Mouse (Mus musculus): Measurements from ENCODE around the gene Kcnh1. TPM values are rescaled to one million over a fixed set of nuclear protein-coding genes. Genes with fewer than 3 reads are reported as not detected.

Kcnh1 gene
- total RNA-seq, 2 experiments from 2014 or later = 0.11 TPM

DNA sequence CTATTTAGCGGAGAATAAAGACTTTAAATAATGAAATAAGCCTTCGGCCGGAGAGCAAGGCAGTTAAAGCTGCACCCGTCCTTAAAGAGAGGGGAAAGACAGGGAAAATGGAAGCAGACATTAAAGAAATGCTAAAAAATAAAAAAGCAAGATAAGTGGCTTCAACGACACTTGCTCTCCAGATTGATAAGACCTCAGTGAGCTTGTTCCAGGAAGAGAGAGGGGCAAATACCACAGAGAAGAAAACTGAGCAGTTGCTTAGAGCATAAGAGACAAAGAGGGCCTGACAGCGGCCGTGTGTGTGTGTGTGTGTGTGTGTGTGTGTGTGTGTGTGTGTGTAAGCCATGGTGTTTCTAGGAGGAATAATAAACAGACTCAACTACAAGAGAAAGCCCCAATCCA, 123.0 kb downstream of the Kcnh1 start:
- DNase-seq = no peak
- intact Hi-C loops (cut with DNase I) = no loop called here

DNA sequence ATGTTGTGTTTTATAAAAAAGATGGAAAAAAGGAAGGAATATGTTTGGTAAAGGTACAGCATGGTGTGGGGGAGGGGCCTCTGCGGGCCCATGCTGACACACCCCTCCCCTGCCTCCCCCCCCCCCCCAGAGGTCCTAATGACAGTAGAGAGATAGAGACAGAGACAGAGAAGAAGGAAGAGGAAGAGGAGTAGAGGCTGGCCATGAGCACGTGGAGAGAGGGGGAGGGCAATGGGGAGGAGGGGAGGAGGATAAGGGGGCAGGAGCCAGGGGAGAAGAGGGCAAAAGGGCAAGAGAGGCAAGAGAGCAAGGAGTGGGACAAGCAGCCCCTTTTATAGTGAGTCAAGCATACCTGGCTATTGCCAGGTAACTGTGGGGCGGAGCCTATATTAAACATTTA, 123.5 kb downstream of the Kcnh1 start:
- DNase-seq = no peak
- intact Hi-C loops (cut with DNase I) = no loop called here

DNA sequence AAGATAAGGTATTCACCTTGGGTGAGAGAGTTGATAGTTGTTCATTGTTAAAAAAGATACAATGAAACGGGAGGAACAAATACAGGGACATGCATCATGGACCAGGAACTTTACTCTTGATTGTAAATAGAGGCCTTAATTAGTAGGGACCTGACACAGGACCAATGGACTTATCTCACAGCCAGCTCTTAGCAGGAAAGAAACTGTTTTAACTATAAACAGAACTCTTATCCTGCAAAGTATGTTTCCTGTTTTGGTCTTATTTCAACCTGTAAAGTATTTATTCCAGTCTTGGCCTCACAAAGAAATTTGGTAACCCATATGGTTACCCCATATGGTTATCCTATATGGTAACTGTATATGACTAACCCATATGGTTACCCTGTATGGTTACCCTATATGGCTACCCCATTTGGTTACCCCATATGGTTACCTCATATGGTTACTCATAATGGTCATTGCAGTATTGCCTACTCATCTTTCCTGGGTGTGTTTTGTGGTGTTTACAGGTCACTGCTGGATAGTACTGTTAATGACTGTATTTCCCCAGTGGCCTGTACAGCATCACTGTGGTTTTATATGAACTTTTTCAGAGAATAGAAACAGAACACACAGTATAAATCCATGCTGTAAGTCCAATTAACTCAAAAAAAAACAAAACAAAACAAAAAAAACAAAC, 125.0 kb downstream of the Kcnh1 start:
- DNase-seq = no peak
- intact Hi-C loops (cut with DNase I) = no loop called here

DNA sequence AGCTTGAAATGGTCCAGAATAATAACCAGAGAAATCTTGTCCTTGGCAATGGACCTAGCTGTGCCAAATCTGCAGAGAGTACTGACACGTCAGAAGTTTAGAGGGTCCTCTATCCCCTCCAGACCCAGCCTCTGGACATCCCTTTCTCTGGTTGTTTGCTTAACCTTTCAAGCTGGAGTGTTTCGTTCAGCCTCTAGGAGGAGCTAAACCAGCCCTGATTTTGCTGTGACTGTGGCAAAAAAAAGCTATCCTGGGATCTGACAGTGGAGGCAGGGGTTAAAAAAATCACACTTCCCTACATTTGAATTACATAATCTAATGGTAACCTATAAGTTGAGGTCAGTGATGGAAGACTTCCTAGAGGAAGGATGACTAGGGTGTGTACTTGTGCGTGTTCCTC, 133.6 kb downstream of the Kcnh1 start:
- intact Hi-C loops (cut with DNase I) = no loop called here
- no peak for DNase-seq

DNA sequence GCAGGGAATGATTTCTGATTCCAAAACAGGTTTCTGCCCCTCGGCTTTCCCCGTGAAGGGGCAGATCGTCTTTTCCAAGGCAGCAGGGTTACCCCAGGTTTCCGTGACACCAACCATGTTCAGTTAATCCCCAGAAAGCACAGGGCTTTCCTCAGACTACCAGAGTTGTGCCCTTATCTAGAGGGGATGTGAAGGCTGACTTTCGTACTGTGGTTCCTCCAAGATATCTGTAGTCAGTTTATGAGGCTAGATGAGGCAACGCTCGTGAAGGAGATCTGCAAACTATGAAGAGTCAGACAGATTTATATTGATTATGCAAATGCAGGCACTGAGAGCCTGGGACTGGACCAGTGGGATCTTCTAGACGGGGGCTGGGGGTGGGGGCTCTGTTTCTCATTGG, 136.5 kb downstream of the Kcnh1 start:
- intact Hi-C loops (cut with DNase I) = no loop called here
- DNase-seq = no peak

DNA sequence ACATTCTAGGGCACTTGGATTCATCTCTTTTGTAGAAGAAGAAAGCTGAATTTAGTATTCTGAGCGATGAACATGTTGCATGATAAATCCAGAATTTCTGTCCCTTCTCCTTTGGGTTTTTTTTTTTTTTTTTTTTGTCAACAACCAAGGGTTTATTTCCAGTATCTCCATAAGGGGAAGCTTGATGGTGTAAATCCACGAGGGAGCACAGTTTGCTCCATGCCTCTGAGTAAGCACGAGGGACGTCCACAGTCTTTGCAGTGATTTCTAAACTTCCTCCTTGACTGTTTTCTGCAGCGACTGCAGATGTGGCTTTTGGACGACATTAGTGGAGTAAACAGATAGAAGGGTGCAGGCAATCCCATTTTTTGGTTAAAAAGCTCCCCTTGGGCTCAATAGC, 140.6 kb downstream of the Kcnh1 start:
- no peak for DNase-seq
- intact Hi-C loops (cut with DNase I) = no loop called here

DNA sequence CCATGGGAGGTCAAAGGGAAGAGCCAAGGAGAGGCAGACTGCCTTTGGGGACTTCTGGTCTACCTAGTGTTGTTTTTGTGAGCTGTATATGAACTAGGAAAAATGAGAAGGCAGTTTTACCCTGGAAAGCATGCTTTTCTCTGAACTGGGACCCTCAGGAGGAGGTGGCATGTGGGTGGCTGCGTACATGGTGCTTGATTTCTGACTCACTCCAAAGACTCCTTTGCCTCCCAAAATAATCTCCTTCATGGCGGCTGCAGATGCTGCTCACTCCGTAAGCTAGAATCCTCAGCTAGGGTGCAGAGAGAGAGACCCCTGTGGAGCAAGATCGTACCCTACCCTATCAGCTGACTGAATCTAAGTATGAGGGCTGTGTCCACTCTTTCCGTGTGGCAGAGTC, 145.5 kb downstream of the Kcnh1 start:
- no peak for DNase-seq
- intact Hi-C loops (cut with DNase I) = no loop called here

DNA sequence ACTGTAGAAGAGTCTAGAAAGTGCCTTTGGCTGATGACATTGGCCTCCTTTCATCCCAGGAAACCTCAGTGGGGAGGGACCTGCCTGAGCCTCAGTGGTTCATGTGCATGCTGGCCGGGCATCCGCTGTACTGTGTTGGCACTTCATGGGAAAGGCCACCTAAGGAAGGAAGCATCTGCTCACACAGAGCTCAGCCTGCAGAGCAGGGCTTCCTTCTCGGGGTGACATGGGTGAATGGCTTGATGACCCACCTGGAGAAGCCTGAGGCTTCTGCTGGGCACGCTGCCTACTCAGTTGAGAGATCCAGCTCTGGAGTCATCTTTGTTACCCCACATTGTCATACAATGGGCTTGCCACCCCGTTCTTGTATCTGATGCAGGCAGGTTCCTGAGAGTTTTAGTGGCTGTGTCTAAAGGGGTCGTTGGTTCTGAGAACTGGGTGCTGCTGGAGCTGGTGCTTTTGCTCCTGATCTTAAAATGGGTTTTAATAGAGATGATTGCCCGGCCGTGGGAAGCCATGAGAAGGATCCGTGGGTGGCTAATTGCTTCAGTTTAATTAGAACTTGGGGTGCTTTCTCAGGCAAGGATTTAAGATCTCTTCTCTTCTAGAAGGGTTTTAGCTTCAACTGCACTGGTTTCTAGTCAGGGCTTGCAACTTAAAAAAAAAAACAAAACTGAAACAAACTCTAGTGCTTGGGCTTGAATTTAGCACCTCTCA, 148.9 kb downstream of the Kcnh1 start:
- intact Hi-C loops (cut with DNase I) = no loop called here

DNA sequence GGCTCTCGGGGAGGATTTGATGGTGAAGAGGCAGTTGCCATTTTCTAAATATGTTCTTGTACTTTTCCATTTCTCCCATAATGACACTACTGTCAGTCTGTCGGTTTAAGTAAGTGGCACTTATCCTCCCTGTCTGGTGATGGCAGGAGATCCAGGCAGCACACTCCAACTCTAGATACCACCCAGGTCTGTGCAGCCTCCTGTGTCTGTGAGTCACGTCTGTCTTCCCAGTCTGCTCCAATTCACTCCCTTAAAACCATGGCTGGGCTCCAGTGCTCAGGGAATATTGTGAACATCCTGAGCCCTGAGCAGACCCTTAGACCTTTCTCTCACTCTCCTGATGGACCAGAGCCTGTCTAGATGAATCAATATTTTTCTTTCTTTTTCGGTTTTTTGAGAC, 151.2 kb downstream of the Kcnh1 start:
- intact Hi-C loops (cut with DNase I) = no loop called here
- DNase-seq = no peak

More for the DNA sequence above, 148.9 kb downstream of the Kcnh1 start:
- DNase-seq = no peak

DNA sequence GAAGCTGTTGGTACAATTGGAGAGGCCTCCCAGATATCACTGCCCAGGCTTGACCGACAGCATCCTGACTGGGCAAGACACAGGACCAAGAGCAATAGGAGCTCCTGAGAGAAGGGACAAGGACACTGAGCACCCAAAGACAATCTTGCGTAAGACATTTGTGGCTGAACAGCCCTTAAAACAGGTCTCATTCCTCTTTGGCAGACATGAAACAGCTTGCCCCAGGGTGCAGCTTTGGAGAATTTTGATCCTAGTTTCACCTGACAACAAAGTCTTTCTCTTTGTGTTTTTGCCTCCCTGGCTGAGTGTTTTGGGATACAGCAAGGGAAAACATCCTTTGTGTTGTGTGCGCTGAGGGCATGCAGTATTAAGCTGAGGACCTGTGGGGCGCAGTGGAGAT, 153.4 kb downstream of the Kcnh1 start:
- intact Hi-C loops (cut with DNase I) = no loop called here
- DNase-seq = no peak

DNA sequence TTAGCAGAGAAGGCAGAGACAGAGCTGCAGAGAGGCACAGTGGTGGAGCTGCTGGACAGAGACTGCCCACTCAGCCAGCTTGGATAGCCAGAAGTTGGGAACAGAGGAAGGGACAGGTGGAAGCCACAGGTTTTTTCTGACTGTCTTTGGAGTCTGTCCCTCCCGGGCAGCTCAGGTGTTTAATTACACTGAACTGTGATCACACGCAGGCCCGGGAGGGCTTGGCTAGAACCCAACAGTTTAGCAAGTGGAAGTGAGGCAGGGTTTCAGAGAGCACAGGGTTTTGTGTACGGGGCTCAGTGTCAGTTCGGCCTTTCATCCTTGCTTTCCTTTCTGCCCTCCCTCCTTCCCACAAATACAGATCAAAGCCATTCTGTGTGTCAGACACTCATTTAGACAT, 156.8 kb downstream of the Kcnh1 start:
- no peak for DNase-seq
- intact Hi-C loops (cut with DNase I) = no loop called here

DNA sequence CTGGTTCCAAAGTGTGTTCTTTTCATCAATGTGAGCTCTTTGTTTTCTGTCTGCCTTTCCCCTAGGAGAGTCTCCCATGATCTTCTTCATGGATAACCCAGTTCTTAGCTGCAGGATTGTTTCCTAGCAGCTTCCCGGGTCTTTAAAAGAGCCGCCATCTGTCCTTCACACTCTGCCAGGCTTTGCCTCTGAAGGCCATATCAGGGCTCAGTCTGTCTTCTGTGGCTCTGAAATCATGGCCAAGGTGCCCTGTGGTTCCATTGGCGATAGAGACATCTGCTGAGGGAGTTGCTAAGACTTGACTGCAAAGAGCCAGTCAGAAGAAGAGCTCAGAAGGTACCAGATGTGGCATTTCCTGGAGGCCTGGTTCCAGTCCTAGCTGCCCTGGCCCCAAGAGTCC, 165.7 kb downstream of the Kcnh1 start:
- no peak for DNase-seq
- intact Hi-C loops (cut with DNase I) = no loop called here

DNA sequence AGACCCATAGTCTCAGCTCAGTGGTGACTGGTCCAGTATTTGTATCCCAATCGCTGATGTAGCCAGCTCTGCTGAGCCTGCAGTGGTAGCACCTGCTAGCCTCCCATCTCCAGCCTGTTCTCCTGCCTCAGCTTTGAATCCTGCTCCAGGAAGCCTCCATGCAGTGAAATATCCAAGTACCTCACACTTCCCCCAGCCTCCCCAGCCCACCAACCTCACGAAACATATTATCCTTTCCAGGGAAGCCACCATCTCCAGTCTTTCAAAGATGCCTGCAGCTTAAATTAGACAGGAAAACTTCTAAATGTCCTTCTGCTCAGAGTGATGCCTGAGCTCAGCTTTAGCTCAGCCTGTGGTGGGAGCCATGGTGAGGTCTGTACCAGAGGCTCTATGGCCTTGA, 168.6 kb downstream of the Kcnh1 start:
- intact Hi-C loops (cut with DNase I) = no loop called here
- DNase-seq = no peak

DNA sequence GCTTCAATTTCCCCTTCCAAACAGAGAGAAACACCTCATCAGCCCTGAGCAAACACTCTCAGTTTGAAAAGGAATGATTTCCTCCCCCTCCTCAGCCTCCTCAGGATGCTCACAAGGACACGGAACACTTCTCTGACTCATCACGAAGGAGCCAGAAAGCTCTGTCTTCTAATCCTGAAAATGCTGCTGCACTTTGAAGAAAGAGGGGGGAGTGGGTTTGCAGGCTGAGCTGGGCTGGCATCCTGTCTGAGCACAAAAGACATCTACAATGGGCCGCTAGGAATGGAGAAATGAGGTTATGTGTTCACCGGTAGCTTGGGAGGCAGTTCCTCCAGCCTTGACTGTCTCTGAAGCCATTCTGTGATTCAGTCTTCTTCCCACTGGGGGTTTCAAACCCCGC, 177.8 kb downstream of the Kcnh1 start:
- no peak for DNase-seq
- intact Hi-C loops (cut with DNase I) = no loop called here

DNA sequence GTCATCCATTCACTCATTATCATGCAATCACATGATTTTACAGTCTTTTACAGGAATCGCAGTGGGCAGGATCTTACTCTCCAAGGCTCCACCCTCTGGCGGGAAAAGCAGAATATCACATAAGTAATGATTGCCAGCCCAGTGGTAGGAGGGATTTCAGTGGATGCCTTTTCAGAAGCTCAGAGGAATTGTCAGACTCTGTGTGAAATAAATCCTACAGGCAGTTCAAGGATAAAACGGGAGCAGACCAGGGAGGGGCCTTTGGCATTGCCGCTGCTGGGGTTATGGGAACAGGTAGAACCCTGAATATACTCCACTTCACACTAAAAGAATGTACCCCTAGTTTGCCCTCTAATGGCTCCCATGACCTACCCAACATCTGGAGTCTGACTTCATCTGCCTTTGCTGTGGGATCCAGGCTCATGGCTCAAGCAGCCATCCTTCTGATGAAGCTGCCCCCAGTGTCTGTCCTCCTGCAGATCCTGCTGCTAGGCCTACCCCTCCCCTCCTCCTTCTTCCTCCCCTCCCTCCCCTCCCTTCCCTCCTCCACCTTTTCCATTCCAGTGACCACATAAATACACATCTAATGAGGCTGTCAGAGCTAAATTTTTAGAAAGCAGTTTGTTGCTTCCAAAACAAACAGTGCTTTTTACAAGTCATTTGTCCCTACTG, 181.5 kb downstream of the Kcnh1 start:
- intact Hi-C loops (cut with DNase I) = no loop called here
- no peak for DNase-seq

DNA sequence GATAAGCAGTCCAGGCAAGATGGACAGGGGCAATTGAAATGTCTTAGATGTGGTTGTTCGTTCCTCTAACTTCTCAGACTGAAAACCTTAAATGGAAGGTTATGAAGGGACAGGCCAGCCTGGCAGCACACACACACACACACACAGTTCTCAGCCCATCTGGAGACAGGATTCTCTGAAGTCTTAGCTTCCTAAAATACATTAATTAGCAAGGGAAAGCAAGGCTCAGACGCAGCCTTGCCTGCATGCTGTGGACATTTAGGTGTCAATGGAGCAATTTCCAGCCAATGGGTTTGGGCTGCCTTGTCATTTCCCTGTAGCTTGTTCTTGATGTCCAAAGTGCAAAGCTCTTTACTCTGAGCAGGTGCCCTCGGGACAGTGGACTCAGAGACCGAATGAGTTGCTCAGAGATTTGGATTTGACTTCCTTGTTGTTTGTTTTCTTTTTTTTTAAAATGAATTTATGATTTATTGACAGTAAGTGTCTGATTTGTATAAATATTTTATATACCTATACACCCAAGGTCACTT, 188.0 kb downstream of the Kcnh1 start:
- intact Hi-C loops (cut with DNase I) = no loop called here
- DNase-seq = no peak

DNA sequence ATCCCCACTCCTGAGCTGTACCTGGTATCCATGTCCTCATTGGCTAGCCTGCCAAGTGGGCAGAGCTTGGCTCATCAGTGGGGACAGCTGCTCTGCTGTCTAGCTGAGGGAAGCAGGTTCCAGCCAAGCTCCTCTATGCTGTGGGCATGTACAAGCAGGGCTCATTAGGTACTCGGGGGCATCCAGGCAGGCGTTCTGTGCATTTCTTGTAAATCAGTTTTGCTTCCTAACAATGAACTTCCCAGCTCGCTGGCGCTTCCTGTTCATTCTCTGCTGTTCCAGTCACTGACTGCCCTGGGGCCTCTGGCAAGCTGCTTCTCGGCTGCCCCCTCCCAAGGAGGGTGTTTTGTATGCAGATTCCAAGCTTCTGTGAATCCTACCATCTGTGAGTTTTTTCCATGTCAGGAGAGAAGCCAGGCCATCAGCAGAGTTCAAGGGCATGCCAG, 190.0 kb downstream of the Kcnh1 start:
- no peak for DNase-seq
- intact Hi-C loops (cut with DNase I) = no loop called here

DNA sequence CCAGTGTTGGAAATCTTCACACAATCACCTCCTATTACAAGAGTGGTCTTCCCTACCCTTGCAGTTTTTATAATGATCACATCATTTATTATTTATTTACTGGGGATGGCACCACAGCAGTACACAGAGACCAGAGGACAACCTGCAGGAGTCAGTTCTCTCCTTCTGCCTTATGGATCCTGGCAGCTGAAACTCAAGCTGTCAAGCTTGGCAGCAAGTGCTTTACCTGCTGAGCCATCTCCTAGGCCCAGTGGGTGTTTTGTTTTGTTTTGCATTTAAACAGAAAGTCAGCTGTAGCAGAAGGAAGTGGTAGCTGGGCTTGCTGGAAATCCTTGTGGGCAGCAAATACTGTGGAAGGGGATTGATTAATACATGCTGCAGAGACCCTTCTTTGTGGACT, 197.1 kb downstream of the Kcnh1 start:
- no peak for DNase-seq
- intact Hi-C loops (cut with DNase I) = no loop called here

DNA sequence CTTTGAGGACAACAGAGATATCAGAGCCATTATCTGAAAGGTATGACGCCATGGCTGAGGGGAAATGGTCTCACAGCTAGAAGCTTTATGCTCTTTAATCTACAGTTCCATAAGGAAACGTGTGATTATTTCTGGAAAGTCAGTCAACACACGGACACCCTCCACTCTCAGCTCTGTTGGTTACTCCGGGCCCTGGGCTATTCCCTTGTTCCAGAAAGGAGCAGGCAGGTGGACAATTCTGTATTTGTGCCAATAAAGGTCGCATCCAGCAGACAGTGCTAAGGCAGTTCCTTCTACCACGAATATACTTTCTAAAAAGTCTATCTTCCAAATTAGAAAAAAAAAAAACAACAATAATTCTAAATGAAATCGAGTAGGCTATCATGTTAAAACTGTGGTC, 200.5 kb downstream of the Kcnh1 start:
- DNase-seq = no peak
- intact Hi-C loops (cut with DNase I) = no loop called here

DNA sequence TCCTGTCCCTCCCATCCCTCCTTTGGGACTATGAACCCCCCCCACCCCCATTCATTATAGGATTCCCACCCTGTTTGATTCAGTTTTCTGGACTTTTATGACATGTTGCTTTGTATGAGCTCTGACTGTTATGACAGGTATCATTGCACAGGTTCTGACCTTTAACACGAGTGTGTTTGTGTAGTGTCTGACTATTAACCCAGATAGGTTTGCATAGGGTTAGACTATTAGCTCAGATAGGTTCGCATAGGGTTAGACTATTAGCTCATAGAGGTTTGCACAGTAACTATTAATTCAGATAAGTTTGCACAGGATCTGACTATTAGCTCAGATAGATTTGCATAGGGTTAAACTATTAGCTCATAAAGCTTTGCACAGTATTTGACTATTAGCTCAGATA, 201.7 kb downstream of the Kcnh1 start:
- intact Hi-C loops (cut with DNase I) = no loop called here
- DNase-seq = no peak

DNA sequence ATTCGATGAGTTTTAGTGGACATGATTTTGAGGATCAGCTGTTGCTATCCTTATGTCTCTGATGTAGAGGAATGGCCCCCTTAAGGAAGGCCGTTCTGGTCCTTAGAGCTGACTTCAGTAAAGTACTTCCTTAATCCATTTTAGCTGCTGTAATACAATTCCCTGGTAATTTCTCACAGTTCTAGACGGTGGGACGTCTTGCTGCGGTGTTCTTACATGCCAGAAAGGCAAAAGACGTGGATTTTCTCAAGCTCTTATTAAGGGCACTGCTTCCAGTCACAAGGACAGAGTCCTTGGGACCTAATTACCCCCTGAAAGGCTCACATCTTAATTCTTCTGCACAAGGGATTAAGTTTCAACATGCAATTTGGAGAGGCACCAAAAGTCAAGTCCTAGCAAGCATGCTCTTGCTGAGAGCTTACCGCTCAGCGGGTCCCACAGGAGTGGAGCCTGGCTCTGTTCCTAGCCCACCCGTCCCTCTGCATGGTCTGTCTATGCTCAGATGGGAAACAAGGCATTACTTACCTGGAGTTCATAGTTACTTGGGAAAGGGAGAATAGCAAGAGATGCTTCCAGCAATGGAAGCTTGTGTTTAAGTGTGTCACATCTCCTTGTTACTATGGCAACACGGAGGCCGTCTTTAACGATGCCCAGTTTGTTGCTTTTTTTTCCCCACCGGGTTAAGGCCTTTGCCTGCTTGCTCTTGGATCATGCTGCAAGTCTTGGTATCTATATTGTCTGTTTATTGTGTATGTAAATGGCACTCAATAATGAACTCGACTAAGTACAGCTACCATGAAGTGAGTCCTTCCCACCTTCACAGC, 209.3 kb downstream of the Kcnh1 start:
- intact Hi-C loops (cut with DNase I) = no loop called here
- DNase-seq = no peak
